Mouse (Mus musculus): Measurements from ENCODE around the gene Ntn4. TPM values are rescaled to one million over a fixed set of nuclear protein-coding genes. Genes with fewer than 3 reads are reported as not detected.

Gene Ntn4
- total and polyA plus RNA-seq, 2 experiments from 2014 or later = 0.99 to 13.1 TPM

GRCm38 (mm10) chr10:93703946-93704345, 63.5 kb downstream of the Ntn4 start:
- Histone ChIP-seq H3K9ac (replicated peaks; ENCODE audit: low read length) (no peak overlapping the region), H3K27ac (no peak overlapping the region), H3K4me3 (ENCODE audit: low read length) (no peak overlapping the region), H3K9me3 (ENCODE audit: low read length) (no peaks in the 10 kb centered on the region), H3K36me3 (ENCODE audit: insufficient read depth, low read length) (no peaks in the 10 kb centered on the region), H3K4me1 (ENCODE audit: insufficient read depth, low read length) (no peaks in the 10 kb centered on the region), H3K27me3 (ENCODE audit: insufficient read depth, low read length) (no peaks in the 10 kb centered on the region), H3K4me2 (ENCODE audit: low read depth, low read length) (no peak overlapping the region)
- TF ChIP-seq CTCF (IDR thresholded peaks at IDR 0.05; ENCODE audit: low read depth) = no peak
- DNase-seq (ENCODE audit: low spot score) (no peak), ATAC-seq (no peak)
- 90% methylated on average over 4 of the region's 4 CpGs for WGBS

GRCm38 (mm10) chr10:93707149-93708075, 66.9 kb downstream of the Ntn4 start:
- no peak overlapping the region for H3K4me3 ChIP-seq (ENCODE audit: low read length)
- no peak for TF ChIP-seq CTCF (IDR thresholded peaks at IDR 0.05; ENCODE audit: low read depth)
- H3K9me3 ChIP-seq (ENCODE audit: low read length) = no peaks in the 10 kb centered on the region
- DNase-seq (ENCODE audit: low spot score) (no peak), ATAC-seq (no peak)
- no peak overlapping the region for H3K27ac ChIP-seq
- no peaks in the 10 kb centered on the region for H3K27me3 ChIP-seq (ENCODE audit: insufficient read depth, low read length)
- peak overlapping the region; percentile 21; the same call in 1 of the 2 replicates for H3K4me2 ChIP-seq (ENCODE audit: low read depth, low read length)
- peaks cover 12% of the 10 kb centered on the region; the same call in 1 of the 2 replicates for H3K36me3 ChIP-seq (ENCODE audit: insufficient read depth, low read length)
- no peaks in the 10 kb centered on the region for H3K4me1 ChIP-seq (ENCODE audit: insufficient read depth, low read length)
- 51% methylated on average over 21 of the region's 21 CpGs for WGBS
- H3K9ac ChIP-seq (replicated peaks; ENCODE audit: low read length) = no peak overlapping the region

GRCm38 (mm10) chr10:93708076-93708473, 67.6 kb downstream of the Ntn4 start:
- Histone ChIP-seq H3K27me3 (ENCODE audit: insufficient read depth, low read length) (no peaks in the 10 kb centered on the region), H3K9ac (replicated peaks; ENCODE audit: low read length) (no peak overlapping the region), H3K9me3 (ENCODE audit: low read length) (no peaks in the 10 kb centered on the region), H3K4me1 (ENCODE audit: insufficient read depth, low read length) (no peaks in the 10 kb centered on the region), H3K27ac (no peak overlapping the region), H3K4me3 (ENCODE audit: low read length) (no peak overlapping the region), H3K36me3 (ENCODE audit: insufficient read depth, low read length) (peaks cover 12% of the 10 kb centered on the region; the same call in 1 of the 2 replicates), H3K4me2 (ENCODE audit: low read depth, low read length) (no peak overlapping the region)
- WGBS = 85% methylated on average over 6 of the region's 6 CpGs
- no peak for TF ChIP-seq CTCF (IDR thresholded peaks at IDR 0.05; ENCODE audit: low read depth)
- DNase-seq (ENCODE audit: low spot score) (no peak), ATAC-seq (no peak)

GRCm38 (mm10) chr10:93708515-93708914, 68.0 kb downstream of the Ntn4 start:
- TF ChIP-seq CTCF (IDR thresholded peaks at IDR 0.05; ENCODE audit: low read depth) = no peak

GRCm38 (mm10) chr10:93709536-93709935, 69.1 kb downstream of the Ntn4 start:
- peaks cover 12% of the 10 kb centered on the region; the same call in 1 of the 2 replicates for H3K36me3 ChIP-seq (ENCODE audit: insufficient read depth, low read length)
- H3K27me3 ChIP-seq (ENCODE audit: insufficient read depth, low read length) = no peaks in the 10 kb centered on the region
- H3K4me2 ChIP-seq (ENCODE audit: low read depth, low read length) = no peak overlapping the region
- no peak for ATAC-seq
- 89% methylated on average over 8 of the region's 8 CpGs for WGBS
- no peak for TF ChIP-seq CTCF (IDR thresholded peaks at IDR 0.05; ENCODE audit: low read depth)
- H3K9ac ChIP-seq (replicated peaks; ENCODE audit: low read length) = no peak overlapping the region
- no peak overlapping the region for H3K27ac ChIP-seq
- H3K4me1 ChIP-seq (ENCODE audit: insufficient read depth, low read length) = no peaks in the 10 kb centered on the region
- DNase-seq (ENCODE audit: low spot score) = no peak
- no peak overlapping the region for H3K4me3 ChIP-seq (ENCODE audit: low read length)
- H3K9me3 ChIP-seq (ENCODE audit: low read length) = no peaks in the 10 kb centered on the region

More at GRCm38 (mm10) chr10:93708515-93708914, 68.0 kb downstream of the Ntn4 start:
- H3K9me3 ChIP-seq (ENCODE audit: low read length) = no peaks in the 10 kb centered on the region
- H3K4me2 ChIP-seq (ENCODE audit: low read depth, low read length) = no peak overlapping the region
- WGBS = 91% methylated on average over 5 of the region's 5 CpGs
- no peak overlapping the region for H3K27ac ChIP-seq
- H3K4me3 ChIP-seq (ENCODE audit: low read length) = no peak overlapping the region
- no peaks in the 10 kb centered on the region for H3K4me1 ChIP-seq (ENCODE audit: insufficient read depth, low read length)
- no peak overlapping the region for H3K9ac ChIP-seq (replicated peaks; ENCODE audit: low read length)
- H3K27me3 ChIP-seq (ENCODE audit: insufficient read depth, low read length) = no peaks in the 10 kb centered on the region
- H3K36me3 ChIP-seq (ENCODE audit: insufficient read depth, low read length) = peaks cover 12% of the 10 kb centered on the region; the same call in 1 of the 2 replicates
- DNase-seq (ENCODE audit: low spot score) (no peak), ATAC-seq (no peak)

- DNase-seq (ENCODE audit: low spot score) (no peak), ATAC-seq (no peak)
- Histone ChIP-seq H3K9ac (replicated peaks; ENCODE audit: low read length) (no peak overlapping the region), H3K27ac (no peak overlapping the region), H3K4me3 (ENCODE audit: low read length) (no peak overlapping the region), H3K9me3 (ENCODE audit: low read length) (no peaks in the 10 kb centered on the region), H3K27me3 (ENCODE audit: insufficient read depth, low read length) (no peaks in the 10 kb centered on the region), H3K36me3 (ENCODE audit: insufficient read depth, low read length) (no peaks in the 10 kb centered on the region), H3K4me2 (ENCODE audit: low read depth, low read length) (no peak overlapping the region), H3K4me1 (ENCODE audit: insufficient read depth, low read length) (no peaks in the 10 kb centered on the region)
- 90% methylated on average over 5 of the region's 5 CpGs for WGBS
- no peak for TF ChIP-seq CTCF (IDR thresholded peaks at IDR 0.05; ENCODE audit: low read depth)
Measured at GRCm38 (mm10) chr10:93721625-93722337, 81.3 kb downstream of the Ntn4 start.
